Mouse (Mus musculus) G1E (cell line): ENCODE results near the gene Olfr1. TPM values are rescaled to one million over a fixed set of nuclear protein-coding genes. Genes with fewer than 3 reads are reported as not detected.

Source experiments
- ATAC-seq: 2 replicates; pipeline ENCODE4 v1.8.0; 2016; ENCODE audit warnings: mild to moderate bottlenecking; ENCODE audit not compliant: insufficient number of reproducible peaks, poor library complexity, low FRiP score, severe bottlenecking; ENCODE audit errors: extremely low read depth
- DNase-seq: peaks from one replicate; pipeline ENCODE4 v3.0.0; 2012; ENCODE audit warnings: low spot score
- H3K27me3 ChIP-seq: 2 replicates; pipeline ENCODE4 v1.6.1; 2012; ENCODE audit warnings: mild to moderate bottlenecking, low read length, inconsistent platforms; ENCODE audit not compliant: insufficient read depth
- H3K36me3 ChIP-seq: replicated peaks from 2 replicates; pipeline ENCODE3; 2012; ENCODE audit warnings: mild to moderate bottlenecking, inconsistent platforms
- H3K4me1 ChIP-seq: 2 replicates; pipeline ENCODE4 v1.6.1; 2012; ENCODE audit warnings: low read depth, low read length, inconsistent platforms, mixed read lengths; ENCODE audit not compliant: insufficient read depth
- H3K4me3 ChIP-seq: 2 replicates; pipeline ENCODE4 v1.5.1; 2012; ENCODE audit warnings: low read depth, mild to moderate bottlenecking, inconsistent platforms, low read length, moderate library complexity, mixed read lengths
- H3K9me3 ChIP-seq: replicated peaks from 2 replicates; pipeline ENCODE4 v1.6.1; 2012; ENCODE audit warnings: inconsistent platforms
- CTCF ChIP-seq: IDR thresholded peaks from 2 replicates; pipeline ENCODE4 v1.5.1; 2012; ENCODE audit warnings: low read depth, low read length, inconsistent platforms, mixed read lengths
- GATA1 ChIP-seq: IDR thresholded peaks from 2 replicates; pipeline ENCODE4 v1.6.1; 2012; ENCODE audit warnings: borderline replicate concordance, low read length, inconsistent platforms, mixed read lengths
- GATA2 ChIP-seq: IDR thresholded peaks from 2 replicates; pipeline ENCODE4 v1.6.1; 2012; ENCODE audit warnings: low read depth, low read length, inconsistent platforms, borderline replicate concordance
- POLR2AphosphoS5 ChIP-seq: IDR thresholded peaks from 2 replicates; pipeline ENCODE4 v1.6.1; 2012; ENCODE audit warnings: low read depth, low read length, inconsistent platforms; ENCODE audit not compliant: insufficient replicate concordance
- TAL1 ChIP-seq: conservative IDR thresholded peaks from 2 replicates; pipeline ENCODE4 v1.6.1; 2012; ENCODE audit warnings: low read depth, low read length, inconsistent platforms, mixed read lengths
- polyA plus RNA-seq: library from polyadenylated mRNA; stranded (reverse); fragments of >175 nt; gene quantifications from 2 replicates; pipeline ENCODE4 v1.2.3, GENCODE M21; 2012
- total RNA-seq, 2 experiments: library from RNA; stranded (forward) in 1 of 2; stranded (reverse) in 1 of 2; fragments of 200-1000 nt in 1 of 2; fragments of >200 nt in 1 of 2; fragmentation: Nextera tagmentation in 1 of 2; gene quantifications; 2 replicates each; pipeline ENCODE4 v1.2.3; 2014 to 2017

The Olfr1 gene
- total RNA-seq (2014; fragmentation: Nextera tagmentation) (not detected in 2 replicates), total RNA-seq (2017) (0.06 and 0.16 TPM in 2 replicates), polyA plus RNA-seq (not detected in 2 replicates)

DNA sequence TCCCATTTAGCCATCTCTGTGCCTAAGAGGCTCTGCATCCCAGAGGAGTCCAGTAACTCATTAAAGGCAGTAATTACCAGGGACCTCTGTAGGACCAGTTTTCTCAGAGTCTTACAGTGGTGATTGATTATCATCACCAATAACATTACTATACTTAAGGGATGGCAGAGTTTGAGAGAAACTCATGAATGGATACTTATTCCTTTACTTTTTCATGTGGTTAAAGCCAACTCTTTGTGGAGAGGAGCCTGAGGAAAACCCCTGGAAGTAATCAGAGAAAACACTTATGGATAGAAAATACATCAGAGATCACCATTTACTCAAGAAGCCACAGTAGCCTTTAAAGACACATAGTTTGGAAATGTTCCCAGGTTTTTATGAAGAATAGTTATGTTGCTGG, at the start of gene Olfr1:
TSS of gene Olfr1 (minus strand) at position 101 of the 400 bp plus-strand sequence.
- DNase-seq (no peak), ATAC-seq (no peak)
- Histone ChIP-seq H3K9me3 (no peaks in the 10 kb centered on the region), H3K27me3 (no peaks in the 10 kb centered on the region), H3K36me3 (no peaks in the 10 kb centered on the region), H3K4me3 (no peak within 1 kb of the TSS), H3K4me1 (no peaks in the 10 kb centered on the region)
- TF ChIP-seq GATA2: no peak
- no peak for TF ChIP-seq GATA1
- TF ChIP-seq CTCF: no peak
- TF ChIP-seq TAL1: no peak
- TF ChIP-seq POLR2AphosphoS5: no peak

DNA sequence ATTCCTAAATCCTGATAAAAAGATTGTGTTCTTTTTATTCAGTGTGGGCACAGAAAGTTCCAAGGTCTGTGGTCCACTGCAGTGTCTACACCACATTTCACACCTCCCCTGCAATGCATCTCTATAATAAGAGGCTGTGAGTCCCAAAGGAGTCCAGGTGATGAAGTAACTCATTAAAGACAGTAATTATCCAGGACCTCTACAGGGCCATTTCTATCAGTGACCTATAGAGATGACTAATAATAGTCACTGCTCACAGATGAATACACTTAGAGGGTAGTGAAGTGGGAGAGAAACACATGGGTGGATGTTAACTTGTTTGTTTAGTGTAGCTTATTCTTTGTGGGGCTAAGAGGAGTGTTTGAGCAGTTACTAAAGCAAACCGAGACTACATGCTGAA, 29.0 kb upstream of the Olfr1 start, which contains the start of gene Olfr378:
TSS of gene Olfr378 (minus strand) at position 101 of the 400 bp plus-strand sequence.
- Histone ChIP-seq H3K27me3 (no peaks in the 10 kb centered on the region), H3K4me1 (no peaks in the 10 kb centered on the region), H3K4me3 (no peak within 1 kb of the TSS), H3K36me3 (no peaks in the 10 kb centered on the region), H3K9me3 (no peaks in the 10 kb centered on the region)
- DNase-seq: no peak
- TF ChIP-seq POLR2AphosphoS5 (no peak), TAL1 (no peak), GATA1 (no peak), CTCF (no peak), GATA2 (no peak)
- ATAC-seq: no peak

DNA sequence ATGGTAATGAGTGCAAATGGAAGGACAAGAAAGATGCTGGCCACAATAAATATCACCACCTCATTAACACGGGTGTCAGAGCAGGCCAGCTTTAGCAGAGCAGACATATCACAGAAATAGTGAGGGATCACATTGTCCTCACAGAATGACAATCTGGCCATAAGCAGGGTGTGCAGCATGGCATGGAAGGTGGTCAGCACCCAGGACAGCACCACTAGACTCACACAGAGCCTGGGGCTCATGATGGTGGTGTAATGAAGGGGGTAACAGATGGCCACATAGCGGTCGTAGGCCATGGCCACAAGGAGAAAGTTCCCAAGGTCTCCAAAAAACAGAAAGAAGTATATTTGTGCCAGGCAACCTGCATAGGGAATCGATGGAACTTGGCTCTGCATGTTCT, 4.0 kb downstream of the Olfr1 start:
- DNase-seq (no peak), ATAC-seq (no peak)
- Histone ChIP-seq H3K27me3 (no peaks in the 10 kb centered on the region), H3K4me3 (no peak overlapping the region), H3K9me3 (no peaks in the 10 kb centered on the region), H3K4me1 (no peaks in the 10 kb centered on the region), H3K36me3 (no peaks in the 10 kb centered on the region)
- TF ChIP-seq TAL1 (no peak), CTCF (no peak), GATA2 (no peak), GATA1 (no peak), POLR2AphosphoS5 (no peak)

DNA sequence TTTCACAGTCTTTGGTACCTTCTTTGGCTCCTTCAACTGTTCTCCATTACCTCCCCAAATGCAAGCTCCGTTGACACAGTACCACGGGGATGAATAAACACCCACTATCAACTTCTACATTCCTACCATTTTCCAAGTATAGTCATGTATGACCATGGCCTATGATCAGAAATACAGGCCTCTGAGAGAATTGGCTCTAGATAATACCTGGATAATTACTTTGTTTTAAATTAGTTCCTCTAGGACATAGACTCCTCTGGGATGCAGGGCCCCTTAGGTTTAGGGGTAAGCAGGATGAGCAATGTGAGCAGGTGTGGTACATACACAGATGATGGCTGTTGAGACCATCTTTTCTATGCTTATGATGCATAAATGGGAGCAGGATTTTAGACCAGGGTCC, 28.5 kb downstream of the Olfr1 start, which contains the start of gene Olfr376:
TSS of gene Olfr376 (plus strand) at position 301 of the 400 bp plus-strand sequence.
- Histone ChIP-seq H3K4me3 (no peak within 1 kb of the TSS), H3K4me1 (no peaks in the 10 kb centered on the region), H3K9me3 (no peaks in the 10 kb centered on the region), H3K36me3 (no peaks in the 10 kb centered on the region), H3K27me3 (no peaks in the 10 kb centered on the region)
- no peak for TF ChIP-seq TAL1
- TF ChIP-seq GATA2: no peak
- TF ChIP-seq POLR2AphosphoS5: no peak
- TF ChIP-seq CTCF: no peak
- TF ChIP-seq GATA1: no peak
- DNase-seq (no peak), ATAC-seq (no peak)

DNA sequence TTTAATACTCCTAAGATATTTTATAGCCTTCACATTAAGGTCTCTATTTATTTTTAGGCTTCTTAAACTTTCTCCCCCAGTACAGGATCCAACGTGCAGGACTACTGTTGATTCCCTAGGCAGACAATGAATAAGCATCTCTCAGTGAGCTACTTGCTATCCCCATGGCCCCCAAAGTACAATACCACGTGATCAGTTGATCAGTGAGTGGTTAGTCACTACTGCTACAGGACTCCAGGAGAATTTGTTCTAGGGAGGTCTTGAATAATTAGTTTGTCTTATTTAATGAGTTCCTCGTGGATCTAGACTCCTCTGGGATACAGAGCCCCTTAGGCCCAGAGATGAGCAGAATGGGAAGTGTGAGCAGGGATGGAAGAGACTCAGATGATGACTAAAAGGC, 48.9 kb downstream of the Olfr1 start, which contains the start of gene Olfr20:
TSS of gene Olfr20 (plus strand) at position 301 of the 400 bp plus-strand sequence.
- H3K9me3 ChIP-seq: no peaks in the 10 kb centered on the region

More for the DNA sequence above, 48.9 kb downstream of the Olfr1 start, which contains the start of gene Olfr20:
- H3K4me3 ChIP-seq: no peak within 1 kb of the TSS
- DNase-seq (no peak), ATAC-seq (no peak)
- H3K4me1 ChIP-seq: no peaks in the 10 kb centered on the region
- no peak for TF ChIP-seq GATA1
- no peak for TF ChIP-seq POLR2AphosphoS5
- TF ChIP-seq CTCF: no peak
- TF ChIP-seq GATA2: no peak
- TF ChIP-seq TAL1: no peak
- H3K27me3 ChIP-seq: no peaks in the 10 kb centered on the region
- H3K36me3 ChIP-seq: no peaks in the 10 kb centered on the region

Other genes with a start within 250 kb of the Olfr1 start
- not detected in 2 replicates for gene P2rx5, start 239.2 kb downstream of the Olfr1 start, total RNA-seq (2014; fragmentation: Nextera tagmentation)
- 0.05 TPM in 1 of 2 replicates, not detected in the other for gene P2rx5, start 239.2 kb downstream of the Olfr1 start, total RNA-seq (2017)
- not detected in 2 replicates for gene P2rx5, start 239.2 kb downstream of the Olfr1 start, polyA plus RNA-seq
- gene Emc6, start 222.6 kb downstream of the Olfr1 start, total RNA-seq (2014; fragmentation: Nextera tagmentation): 54.7 and 66.2 TPM in 2 replicates
- gene Emc6, start 222.6 kb downstream of the Olfr1 start, total RNA-seq (2017): 43.7 and 52.7 TPM in 2 replicates
- 178 and 243 TPM in 2 replicates for gene Emc6, start 222.6 kb downstream of the Olfr1 start, polyA plus RNA-seq
- gene Tax1bp3, start 222.5 kb downstream of the Olfr1 start, total RNA-seq (2014; fragmentation: Nextera tagmentation): 7.4 and 9.2 TPM in 2 replicates
- gene Tax1bp3, start 222.5 kb downstream of the Olfr1 start, total RNA-seq (2017): 17.8 and 21.1 TPM in 2 replicates
- 4.1 and 9.0 TPM in 2 replicates for gene Tax1bp3, start 222.5 kb downstream of the Olfr1 start, polyA plus RNA-seq
- gene Ctns, start 200.6 kb downstream of the Olfr1 start, total RNA-seq (2014; fragmentation: Nextera tagmentation): 19.8 and 23.3 TPM in 2 replicates
- gene Ctns, start 200.6 kb downstream of the Olfr1 start, total RNA-seq (2017): 28.7 and 30.6 TPM in 2 replicates
- gene Ctns, start 200.6 kb downstream of the Olfr1 start, polyA plus RNA-seq: 1.9 and 3.6 TPM in 2 replicates
- 2.1 and 2.4 TPM in 2 replicates for gene Shpk, start 200.2 kb downstream of the Olfr1 start, total RNA-seq (2014; fragmentation: Nextera tagmentation)
- gene Shpk, start 200.2 kb downstream of the Olfr1 start, total RNA-seq (2017): 2.8 and 3.2 TPM in 2 replicates
- gene Shpk, start 200.2 kb downstream of the Olfr1 start, polyA plus RNA-seq: 0.83 and 0.95 TPM in 2 replicates
- not detected in 2 replicates for gene Trpv1, start 165.3 kb downstream of the Olfr1 start, total RNA-seq (2014; fragmentation: Nextera tagmentation)
- gene Trpv1, start 165.3 kb downstream of the Olfr1 start, total RNA-seq (2017): 0.12 TPM in 1 of 2 replicates, not detected in the other
- not detected in 2 replicates for gene Trpv1, start 165.3 kb downstream of the Olfr1 start, polyA plus RNA-seq
- not detected in 2 replicates for gene Trpv3, start 132.2 kb downstream of the Olfr1 start, total RNA-seq (2014; fragmentation: Nextera tagmentation)
- gene Trpv3, start 132.2 kb downstream of the Olfr1 start, total RNA-seq (2017): under 0.01 and 0.16 TPM in 2 replicates
- not detected in 2 replicates for gene Trpv3, start 132.2 kb downstream of the Olfr1 start, polyA plus RNA-seq
- gene Aspa, start 70.0 kb downstream of the Olfr1 start, total RNA-seq (2014; fragmentation: Nextera tagmentation): not detected in 2 replicates
- gene Aspa, start 70.0 kb downstream of the Olfr1 start, total RNA-seq (2017): under 0.01 and 0.22 TPM in 2 replicates
- not detected in 2 replicates for gene Aspa, start 70.0 kb downstream of the Olfr1 start, polyA plus RNA-seq
- not detected in 2 replicates for gene Gm49340, start 69.9 kb downstream of the Olfr1 start, total RNA-seq (2014; fragmentation: Nextera tagmentation)
- not detected in 2 replicates for gene Gm49340, start 69.9 kb downstream of the Olfr1 start, total RNA-seq (2017)
- not detected in 2 replicates for gene Gm49340, start 69.9 kb downstream of the Olfr1 start, polyA plus RNA-seq
- gene Spata22, start 69.9 kb downstream of the Olfr1 start, total RNA-seq (2014; fragmentation: Nextera tagmentation): not detected in 2 replicates
- gene Spata22, start 69.9 kb downstream of the Olfr1 start, total RNA-seq (2017): not detected in 2 replicates
- not detected in 2 replicates for gene Spata22, start 69.9 kb downstream of the Olfr1 start, polyA plus RNA-seq
- gene Olfr20, start 48.8 kb downstream of the Olfr1 start, total RNA-seq (2014; fragmentation: Nextera tagmentation): not detected in 2 replicates
- gene Olfr20, start 48.8 kb downstream of the Olfr1 start, total RNA-seq (2017): 0.11 TPM in 1 of 2 replicates, not detected in the other
- gene Olfr20, start 48.8 kb downstream of the Olfr1 start, polyA plus RNA-seq: not detected in 2 replicates
- gene Olfr376, start 28.4 kb downstream of the Olfr1 start, total RNA-seq (2014; fragmentation: Nextera tagmentation): not detected in 2 replicates
- gene Olfr376, start 28.4 kb downstream of the Olfr1 start, total RNA-seq (2017): 0.27 TPM in 1 of 2 replicates, not detected in the other
- not detected in 2 replicates for gene Olfr376, start 28.4 kb downstream of the Olfr1 start, polyA plus RNA-seq
- not detected in 2 replicates for gene Olfr378, start 28.9 kb upstream of the Olfr1 start, total RNA-seq (2014; fragmentation: Nextera tagmentation)
- 0.23 TPM in 1 of 2 replicates, not detected in the other for gene Olfr378, start 28.9 kb upstream of the Olfr1 start, total RNA-seq (2017)
- gene Olfr378, start 28.9 kb upstream of the Olfr1 start, polyA plus RNA-seq: not detected in 2 replicates
- gene Olfr380, start 57.9 kb upstream of the Olfr1 start, total RNA-seq (2014; fragmentation: Nextera tagmentation): not detected in 2 replicates
- not detected in 2 replicates for gene Olfr380, start 57.9 kb upstream of the Olfr1 start, total RNA-seq (2017)
- not detected in 2 replicates for gene Olfr380, start 57.9 kb upstream of the Olfr1 start, polyA plus RNA-seq
- not detected in 2 replicates for gene Olfr381, start 92.0 kb upstream of the Olfr1 start, total RNA-seq (2014; fragmentation: Nextera tagmentation)
- 0.06 and 0.11 TPM in 2 replicates for gene Olfr381, start 92.0 kb upstream of the Olfr1 start, total RNA-seq (2017)
- gene Olfr381, start 92.0 kb upstream of the Olfr1 start, polyA plus RNA-seq: not detected in 2 replicates
- not detected in 2 replicates for gene Olfr382, start 117.6 kb upstream of the Olfr1 start, total RNA-seq (2014; fragmentation: Nextera tagmentation)
- gene Olfr382, start 117.6 kb upstream of the Olfr1 start, total RNA-seq (2017): not detected in 2 replicates
- not detected in 2 replicates for gene Olfr382, start 117.6 kb upstream of the Olfr1 start, polyA plus RNA-seq
- not detected in 2 replicates for gene Olfr385, start 193.4 kb upstream of the Olfr1 start, total RNA-seq (2014; fragmentation: Nextera tagmentation)
- 0.12 TPM in 1 of 2 replicates, not detected in the other for gene Olfr385, start 193.4 kb upstream of the Olfr1 start, total RNA-seq (2017)
- gene Olfr385, start 193.4 kb upstream of the Olfr1 start, polyA plus RNA-seq: not detected in 2 replicates
- not detected in 2 replicates for gene Olfr384, start 199.0 kb upstream of the Olfr1 start, total RNA-seq (2014; fragmentation: Nextera tagmentation)
- gene Olfr384, start 199.0 kb upstream of the Olfr1 start, total RNA-seq (2017): 0.22 TPM in 1 of 2 replicates, not detected in the other
- gene Olfr384, start 199.0 kb upstream of the Olfr1 start, polyA plus RNA-seq: not detected in 2 replicates